Mouse (Mus musculus): ENCODE data around the gene Prr13. TPM values are rescaled to one million over a fixed set of nuclear protein-coding genes. Genes with fewer than 3 reads are reported as not detected.

Gene Prr13
- polyA plus RNA-seq, 1 experiment from 2014 or later, result 80.9 TPM

DNA sequence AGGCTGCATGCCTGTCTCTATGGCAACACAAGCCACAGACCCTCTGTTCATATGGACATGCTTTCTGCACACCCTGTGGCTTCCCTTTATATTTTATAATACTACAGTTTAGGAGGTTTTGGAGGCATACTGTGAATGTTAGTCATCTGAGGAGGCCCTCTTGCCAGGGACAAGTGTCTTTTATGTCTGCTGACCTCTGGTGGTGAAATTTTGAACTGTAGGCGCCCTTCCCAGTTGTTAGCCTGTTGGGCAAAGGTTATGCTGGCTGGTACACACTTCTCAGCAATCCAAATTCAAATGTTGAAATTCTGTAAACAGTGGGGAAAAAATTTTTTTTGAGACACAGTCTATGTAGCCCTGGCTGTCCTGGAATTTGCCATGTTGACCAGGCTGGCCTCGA is 16.3 kb upstream of the Prr13 start:
- no peaks in the 10 kb centered on the region for H3K9me3 ChIP-seq (replicated peaks)
- H3K27ac ChIP-seq (replicated peaks), result no peak overlapping the region
- H3K4me2 ChIP-seq, result no peak overlapping the region
- 0 out of 2 replicates have a peak, but pooled peaks cover 9% of the 10 kb centered on the region for H3K36me3 ChIP-seq
- ATAC-seq (ENCODE audit: low FRiP score), result peak; percentile 57; the same call in 1 of the 2 replicates
- H3K4me1 ChIP-seq, result no peaks in the 10 kb centered on the region
- no peaks in the 10 kb centered on the region for H3K27me3 ChIP-seq (replicated peaks)
- no peak overlapping the region for H3K9ac ChIP-seq (replicated peaks)
- 49% methylated on average over 2 of the region's 2 CpGs for WGBS
- no peak overlapping the region for H3K4me3 ChIP-seq (replicated peaks)

- no peaks in the 10 kb centered on the region for H3K27me3 ChIP-seq (replicated peaks)
- no peaks in the 10 kb centered on the region for H3K9me3 ChIP-seq (replicated peaks)
- H3K4me3 ChIP-seq (replicated peaks), result no peak within 1 kb of the TSS
- no peak within 1 kb of the TSS for H3K4me2 ChIP-seq
- H3K9ac ChIP-seq (replicated peaks), result no peak within 1 kb of the TSS
- no peak for ATAC-seq (ENCODE audit: low FRiP score)
- H3K36me3 ChIP-seq, result no peaks in the 10 kb centered on the region
- H3K27ac ChIP-seq (replicated peaks), result no peak within 1 kb of the TSS
- 72% methylated on average over 8 of the region's 8 CpGs for WGBS
- no peaks in the 10 kb centered on the region for H3K4me1 ChIP-seq
Measured at GRCm38 (mm10) chr15:102445146-102445545, 13.7 kb upstream of the Prr13 start, which contains the start of gene Amhr2. Amhr2 (plus strand) TSS chr15:102445367.

DNA sequence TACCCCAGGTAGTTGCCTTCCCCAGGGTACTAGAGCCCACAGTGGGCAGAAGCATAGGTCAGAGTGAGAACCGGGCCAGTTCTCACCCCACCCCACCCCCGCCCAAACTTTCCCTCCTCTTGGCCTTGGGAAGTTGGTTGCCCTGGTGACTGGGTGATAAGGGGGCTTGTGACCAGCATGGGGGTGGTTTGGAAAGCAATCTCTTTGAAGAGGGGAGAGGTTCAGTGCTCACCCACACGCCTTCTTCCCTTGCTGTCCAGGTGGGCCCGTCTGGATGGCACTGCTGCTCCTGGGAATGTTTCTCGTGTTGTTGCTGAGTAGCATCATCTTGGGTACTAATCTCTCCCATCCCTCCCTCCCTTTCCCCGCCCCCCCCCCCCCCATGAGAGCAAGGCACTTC is 12.4 kb upstream of the Prr13 start:
- Histone ChIP-seq H3K27me3 (replicated peaks) (no peaks in the 10 kb centered on the region), H3K27ac (replicated peaks) (no peak overlapping the region), H3K36me3 (no peaks in the 10 kb centered on the region), H3K9ac (replicated peaks) (no peak overlapping the region), H3K4me1 (no peaks in the 10 kb centered on the region), H3K4me2 (no peak overlapping the region), H3K9me3 (replicated peaks) (no peaks in the 10 kb centered on the region), H3K4me3 (replicated peaks) (no peak overlapping the region)
- WGBS, result 71% methylated on average over 5 of the region's 6 CpGs
- ATAC-seq (ENCODE audit: low FRiP score), result no peak

DNA sequence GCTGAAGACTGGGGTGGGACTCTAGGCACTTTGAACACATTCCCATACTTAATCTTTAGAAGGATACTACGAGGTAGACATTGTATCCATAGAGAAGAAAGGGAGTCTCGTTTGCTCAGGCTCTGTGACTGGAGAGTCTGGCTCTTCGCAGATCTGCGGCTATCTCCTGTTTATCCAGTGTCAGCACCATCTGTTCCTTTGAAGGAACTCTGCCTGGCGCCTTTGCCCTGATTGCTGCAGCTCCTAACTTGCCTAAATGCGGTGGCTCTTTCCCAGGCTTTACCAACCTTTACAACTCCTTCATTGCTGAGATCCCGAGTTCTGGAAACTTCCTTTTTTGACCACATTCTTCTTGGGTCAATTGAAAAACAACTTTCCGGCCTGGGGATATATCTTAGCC is 9.5 kb upstream of the Prr13 start:
- 70% methylated on average over 8 of the region's 8 CpGs for WGBS
- Histone ChIP-seq H3K4me3 (replicated peaks) (no peak overlapping the region), H3K4me2 (no peak overlapping the region), H3K4me1 (no peaks in the 10 kb centered on the region), H3K36me3 (no peaks in the 10 kb centered on the region), H3K27ac (replicated peaks) (no peak overlapping the region), H3K27me3 (replicated peaks) (no peaks in the 10 kb centered on the region), H3K9ac (replicated peaks) (no peak overlapping the region), H3K9me3 (replicated peaks) (no peaks in the 10 kb centered on the region)
- no peak for ATAC-seq (ENCODE audit: low FRiP score)

DNA sequence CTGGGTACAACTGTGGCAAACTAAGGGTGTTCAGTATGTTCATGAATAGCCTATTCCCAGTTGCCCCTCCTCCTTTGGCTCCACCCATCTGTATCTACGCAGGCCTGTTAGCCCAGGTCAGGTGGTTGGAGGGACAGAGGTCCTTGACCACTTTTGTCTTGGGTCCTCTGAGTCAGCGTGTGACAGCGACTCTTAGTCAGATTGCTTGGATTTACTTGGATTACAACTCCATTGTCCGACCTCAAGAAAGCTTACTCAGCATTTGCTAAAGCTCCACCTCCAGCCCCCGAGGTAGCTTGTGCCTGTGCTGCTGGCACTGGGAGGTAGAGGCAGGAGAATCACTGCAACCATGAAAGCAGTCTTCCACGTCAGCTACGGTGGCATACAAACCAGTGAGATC is 7.9 kb upstream of the Prr13 start:
- Histone ChIP-seq H3K27ac (replicated peaks) (no peak overlapping the region), H3K9ac (replicated peaks) (no peak overlapping the region), H3K4me2 (no peak overlapping the region), H3K4me3 (replicated peaks) (no peak overlapping the region), H3K27me3 (replicated peaks) (no peaks in the 10 kb centered on the region), H3K9me3 (replicated peaks) (no peaks in the 10 kb centered on the region), H3K4me1 (no peaks in the 10 kb centered on the region), H3K36me3 (no peaks in the 10 kb centered on the region)
- ATAC-seq (ENCODE audit: low FRiP score), result no peak
- 42% methylated on average over 7 of the region's 7 CpGs for WGBS

GRCm38 (mm10) chr15:102451666-102452430 is 7.0 kb upstream of the Prr13 start:
- no peaks in the 10 kb centered on the region for H3K36me3 ChIP-seq
- H3K27me3 ChIP-seq (replicated peaks), result no peaks in the 10 kb centered on the region
- H3K4me3 ChIP-seq (replicated peaks), result no peak overlapping the region
- H3K9ac ChIP-seq (replicated peaks), result no peak overlapping the region
- no peaks in the 10 kb centered on the region for H3K9me3 ChIP-seq (replicated peaks)
- H3K27ac ChIP-seq (replicated peaks), result no peak overlapping the region
- no peak overlapping the region for H3K4me2 ChIP-seq
- 87% methylated on average over 26 of the region's 26 CpGs for WGBS
- ATAC-seq (ENCODE audit: low FRiP score), result no peak
- no peaks in the 10 kb centered on the region for H3K4me1 ChIP-seq

- no peak overlapping the region for H3K4me2 ChIP-seq
- ATAC-seq (ENCODE audit: low FRiP score), result no peak
- no peak overlapping the region for H3K27ac ChIP-seq (replicated peaks)
- WGBS, result 36% methylated on average over 6 of the region's 6 CpGs
- H3K9me3 ChIP-seq (replicated peaks), result no peaks in the 10 kb centered on the region
- H3K4me1 ChIP-seq, result peaks cover 17% of the 10 kb centered on the region
- no peaks in the 10 kb centered on the region for H3K27me3 ChIP-seq (replicated peaks)
- H3K4me3 ChIP-seq (replicated peaks), result no peak overlapping the region
- H3K36me3 ChIP-seq, result no peaks in the 10 kb centered on the region
- H3K9ac ChIP-seq (replicated peaks), result no peak overlapping the region
Measured at GRCm38 (mm10) chr15:102455993-102456392, 2.8 kb upstream of the Prr13 start.

DNA sequence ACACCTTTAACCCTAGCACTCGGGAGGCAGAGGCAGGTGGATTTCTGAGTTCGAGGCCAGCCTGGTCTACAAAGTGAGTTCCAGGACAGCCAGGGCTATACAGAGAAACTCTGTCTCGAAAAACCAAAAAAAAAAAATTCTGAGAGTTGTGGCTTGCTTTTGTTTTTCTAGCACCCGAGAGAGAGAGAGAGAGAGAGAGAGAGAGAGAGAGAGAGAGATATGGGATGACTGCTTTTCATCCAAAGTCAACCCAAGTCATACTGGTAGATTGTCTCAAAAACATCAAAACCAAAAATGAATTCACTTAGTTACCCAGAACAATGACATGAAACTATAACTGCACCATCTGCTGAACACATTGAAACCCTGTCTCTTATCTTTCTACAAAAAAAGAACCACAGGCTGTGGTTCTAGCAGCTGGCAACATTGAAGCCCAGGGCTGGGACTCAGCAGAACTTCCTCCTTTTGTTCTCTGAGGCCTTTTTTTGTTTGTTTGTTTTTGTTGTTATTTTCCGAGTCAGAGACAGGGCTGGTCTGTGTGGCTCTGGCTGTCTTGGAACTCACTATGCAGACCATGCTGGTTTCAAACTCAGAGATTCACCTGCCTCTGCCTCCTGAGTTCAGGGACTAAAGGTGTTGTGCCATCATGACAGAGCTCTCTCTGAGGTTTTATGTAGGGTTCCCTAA is 635 bp upstream of the Prr13 start:
- peak overlapping the region; percentile 45 for H3K4me3 ChIP-seq (replicated peaks)
- ATAC-seq (ENCODE audit: low FRiP score), result no peak
- peak overlapping the region; percentile 58 for H3K4me2 ChIP-seq
- WGBS, result 82% methylated on average over 5 of the region's 5 CpGs
- no peaks in the 10 kb centered on the region for H3K27me3 ChIP-seq (replicated peaks)
- H3K9ac ChIP-seq (replicated peaks), result peak overlapping the region; percentile 39; the same call in 1 of the 2 replicates
- H3K27ac ChIP-seq (replicated peaks), result 0 out of 2 replicates have a peak overlapping the region, but pooled peaks have one; percentile 35
- H3K4me1 ChIP-seq, result peaks cover 19% of the 10 kb centered on the region
- H3K36me3 ChIP-seq, result no peaks in the 10 kb centered on the region; the same call in 1 of the 2 replicates
- H3K9me3 ChIP-seq (replicated peaks), result no peaks in the 10 kb centered on the region

DNA sequence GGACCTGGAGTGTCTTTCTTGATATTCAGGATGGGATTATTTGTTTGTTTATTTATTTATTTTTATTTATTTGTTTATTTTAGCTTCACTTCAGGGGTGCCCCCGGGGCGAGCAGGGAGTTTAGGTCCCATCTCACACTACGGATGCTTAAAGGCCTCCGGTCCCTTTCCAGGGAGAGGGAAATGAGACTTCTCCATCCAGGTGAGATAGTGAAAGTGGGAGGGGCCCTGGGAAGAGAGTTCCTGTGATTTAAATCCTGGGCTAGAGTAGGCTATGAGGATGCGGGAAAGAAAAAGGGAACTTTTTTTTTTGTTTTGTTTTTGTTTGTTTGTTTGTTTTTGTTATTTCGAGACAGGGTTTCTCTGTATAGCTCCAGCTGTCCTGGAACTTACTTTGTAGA is 553 bp downstream of the Prr13 start:
- Histone ChIP-seq H3K4me1 (peaks cover 19% of the 10 kb centered on the region), H3K9me3 (replicated peaks) (no peaks in the 10 kb centered on the region), H3K36me3 (no peaks in the 10 kb centered on the region; the same call in 1 of the 2 replicates), H3K27ac (replicated peaks) (peak overlapping the region; percentile 35), H3K4me3 (replicated peaks) (peak overlapping the region; percentile 45), H3K27me3 (replicated peaks) (no peaks in the 10 kb centered on the region), H3K4me2 (peak overlapping the region; percentile 58), H3K9ac (replicated peaks) (peak overlapping the region; percentile 39)
- ATAC-seq (ENCODE audit: low FRiP score), result no peak
- WGBS, result 32% methylated on average over 6 of the region's 6 CpGs

DNA sequence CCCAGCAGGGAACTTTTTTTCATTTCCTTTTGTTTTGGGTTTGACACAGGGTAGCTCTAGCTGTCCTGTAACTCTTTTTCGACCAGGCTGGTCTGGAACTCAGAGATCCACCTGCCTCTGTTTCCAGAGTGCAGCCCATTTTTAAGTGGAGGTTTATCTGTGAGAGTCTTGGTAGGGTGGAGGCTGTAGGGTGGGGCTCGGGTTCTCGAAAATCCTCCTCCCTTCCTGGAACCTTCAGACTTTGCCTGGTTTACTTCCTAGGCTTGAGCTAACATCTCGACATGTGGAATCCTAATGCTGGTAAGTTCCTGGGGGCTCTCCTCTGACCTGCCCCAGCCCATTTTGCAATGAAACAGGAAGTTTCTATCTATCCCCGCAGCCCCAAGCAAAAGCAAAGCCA is 1.0 kb downstream of the Prr13 start:
- Histone ChIP-seq H3K9ac (replicated peaks) (no peak overlapping the region), H3K4me2 (peak overlapping the region; percentile 58)
- WGBS, result 73% methylated on average over 5 of the region's 5 CpGs

DNA sequence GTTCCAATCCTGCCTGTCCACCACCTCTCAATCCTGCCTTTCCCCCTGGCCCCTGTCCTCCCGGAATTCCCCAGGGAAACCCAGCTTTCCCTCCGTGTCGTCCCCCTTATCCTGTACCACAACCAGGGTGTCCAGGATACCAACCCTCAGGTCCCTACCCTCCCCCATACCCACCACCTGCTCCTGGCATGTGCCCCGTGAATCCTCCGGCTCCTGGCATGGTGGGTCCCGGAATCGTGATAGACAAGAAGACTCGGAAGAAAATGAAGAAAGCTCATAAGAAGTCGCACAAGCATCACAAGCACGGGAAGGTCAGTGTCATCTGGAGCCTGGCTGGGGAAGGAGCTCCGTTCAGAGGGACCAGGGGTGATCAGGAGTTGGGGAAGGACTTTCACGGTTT is 1.6 kb downstream of the Prr13 start:
- peak overlapping the region; percentile 58; the same call in 1 of the 2 replicates for H3K4me2 ChIP-seq
- H3K27ac ChIP-seq (replicated peaks), result no peak overlapping the region
- peaks cover 19% of the 10 kb centered on the region for H3K4me1 ChIP-seq
- no peak for ATAC-seq (ENCODE audit: low FRiP score)
- no peak overlapping the region for H3K9ac ChIP-seq (replicated peaks)
- no peak overlapping the region for H3K4me3 ChIP-seq (replicated peaks)
- 85% methylated on average over 12 of the region's 12 CpGs for WGBS
- H3K27me3 ChIP-seq (replicated peaks), result no peaks in the 10 kb centered on the region
- H3K9me3 ChIP-seq (replicated peaks), result no peaks in the 10 kb centered on the region
- H3K36me3 ChIP-seq, result no peaks in the 10 kb centered on the region; the same call in 1 of the 2 replicates

More for the DNA sequence above, 1.0 kb downstream of the Prr13 start:
- Histone ChIP-seq H3K4me3 (replicated peaks) (0 out of 2 replicates have a peak overlapping the region, but pooled peaks have one; percentile 45), H3K27ac (replicated peaks) (no peak overlapping the region), H3K4me1 (peaks cover 19% of the 10 kb centered on the region), H3K9me3 (replicated peaks) (no peaks in the 10 kb centered on the region), H3K36me3 (no peaks in the 10 kb centered on the region; the same call in 1 of the 2 replicates), H3K27me3 (replicated peaks) (no peaks in the 10 kb centered on the region)
- no peak for ATAC-seq (ENCODE audit: low FRiP score)

GRCm38 (mm10) chr15:102460971-102461370 is 2.1 kb downstream of the Prr13 start:
- no peak overlapping the region for H3K27ac ChIP-seq (replicated peaks)
- no peaks in the 10 kb centered on the region for H3K9me3 ChIP-seq (replicated peaks)
- 73% methylated on average over 4 of the region's 4 CpGs for WGBS
- no peak overlapping the region for H3K4me2 ChIP-seq
- H3K9ac ChIP-seq (replicated peaks), result no peak overlapping the region
- H3K4me3 ChIP-seq (replicated peaks), result no peak overlapping the region
- no peaks in the 10 kb centered on the region for H3K27me3 ChIP-seq (replicated peaks)
- peaks cover 19% of the 10 kb centered on the region for H3K4me1 ChIP-seq
- H3K36me3 ChIP-seq, result no peaks in the 10 kb centered on the region; the same call in 1 of the 2 replicates
- no peak for ATAC-seq (ENCODE audit: low FRiP score)
